Mouse (Mus musculus) liver, embryonic 11.5 days (tissue): ENCODE data around the gene Nrg3. TPM values are rescaled to one million over a fixed set of nuclear protein-coding genes. Genes with fewer than 3 reads are reported as not detected.
A peak's percentile ranks its signal among the peaks of the same experiment; 100 is the strongest.

Experiments
- ATAC-seq: fragments of 200-750 bp; cut with Nextera tagmentation; replicated peaks from 2 replicates; pipeline ENCODE4 v1.8.0; 2017; ENCODE audit warnings: moderate number of reproducible peaks, mild to moderate bottlenecking, moderate TSS enrichment, moderate library complexity; ENCODE audit not compliant: low FRiP score
- DNase-seq: peaks from one replicate; pipeline ENCODE4 v3.0.0-alpha.2; 2017; ENCODE audit warnings: low spot score
- H3K27ac ChIP-seq: fragments of 300-500 bp; sonication (generic); 2 replicates; pipeline ENCODE4 v1.5.1; 2014; ENCODE audit warnings: mild to moderate bottlenecking, low read depth, low read length, control low read depth
- H3K27me3 ChIP-seq: fragments of 300-500 bp; sonication (generic); replicated peaks from 2 replicates; pipeline ENCODE4 v1.6.1; 2014; ENCODE audit warnings: low read length, mixed read lengths; ENCODE audit not compliant: control insufficient read depth, insufficient read depth
- H3K36me3 ChIP-seq: fragments of 300-500 bp; sonication (generic); 2 replicates; pipeline ENCODE4 v1.6.1; 2014; ENCODE audit warnings: mild to moderate bottlenecking, low read length, moderate library complexity, mixed read lengths; ENCODE audit not compliant: control insufficient read depth, insufficient read depth
- H3K4me1 ChIP-seq: fragments of 300-500 bp; sonication (generic); replicated peaks from 2 replicates; pipeline ENCODE4 v1.6.1; 2014; ENCODE audit warnings: low read length, mixed read lengths; ENCODE audit not compliant: control insufficient read depth, insufficient read depth
- H3K4me2 ChIP-seq: fragments of 300-500 bp; sonication (generic); 2 replicates; pipeline ENCODE4 v1.6.1; 2014; ENCODE audit warnings: mild to moderate bottlenecking, control low read depth, moderate library complexity
- H3K4me3 ChIP-seq: fragments of 300-500 bp; sonication (generic); 2 replicates; pipeline ENCODE4 v1.5.1; 2014; ENCODE audit warnings: low read depth, low read length, control low read depth
- H3K9ac ChIP-seq: fragments of 300-500 bp; sonication (generic); 2 replicates; pipeline ENCODE4 v1.6.1; 2014; ENCODE audit warnings: low read depth, low read length, control low read depth
- H3K9me3 ChIP-seq: fragments of 300-500 bp; sonication (generic); 2 replicates; pipeline ENCODE4 v1.6.1; 2016; ENCODE audit warnings: low read length, inconsistent platforms, mixed read lengths; ENCODE audit not compliant: control insufficient read depth
- WGBS: fragments of 180-500 bp; shearing (Covaris S2); extraction: QIAGEN DNeasy Blood & Tissue Kit; methylation state at CpG from one replicate; pipeline ENCODE4 v1.1.7; 2014; 5-methylcytosine and 5-hydroxymethylcytosine counted together
- polyA plus RNA-seq: library from polyadenylated mRNA; unstranded; fragments of >200 nt; fragmentation: Nextera tagmentation; extraction: Ambion mirVana; gene quantifications from 2 replicates; pipeline ENCODE4 v1.2.1, GENCODE M21; 2014

Nrg3 gene
- polyA plus RNA-seq, 1 experiment from 2014 or later = 0.16 TPM

DNA sequence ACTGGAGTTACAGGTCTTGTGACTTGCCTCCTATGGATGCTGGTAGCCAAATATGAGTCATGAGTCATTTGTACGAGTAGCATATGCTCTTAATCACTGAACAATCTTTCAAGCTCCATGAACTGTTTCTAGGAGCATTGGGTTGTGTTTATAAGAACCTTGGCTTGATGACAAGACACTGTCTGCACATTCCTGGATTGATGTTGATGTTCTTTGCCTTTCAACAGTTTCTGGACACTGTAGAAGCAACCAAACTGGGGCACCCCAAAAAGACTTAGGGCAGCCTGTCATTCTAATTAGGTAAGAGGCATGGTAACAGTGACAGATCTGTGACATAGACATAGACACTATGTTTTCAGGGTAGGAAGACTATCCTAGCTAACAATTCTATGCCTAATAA lies 771.5 kb downstream of the Nrg3 start:
- 47% methylated on average over 1 of the region's 1 CpGs for WGBS
- Histone ChIP-seq H3K4me1 (no peaks in the 10 kb centered on the region), H3K9me3 (no peaks in the 10 kb centered on the region), H3K4me3 (no peak overlapping the region), H3K27ac (no peak overlapping the region), H3K36me3 (no peaks in the 10 kb centered on the region), H3K4me2 (no peak overlapping the region), H3K27me3 (no peaks in the 10 kb centered on the region), H3K9ac (no peak overlapping the region)
- no peak for DNase-seq
- no peak for ATAC-seq

DNA sequence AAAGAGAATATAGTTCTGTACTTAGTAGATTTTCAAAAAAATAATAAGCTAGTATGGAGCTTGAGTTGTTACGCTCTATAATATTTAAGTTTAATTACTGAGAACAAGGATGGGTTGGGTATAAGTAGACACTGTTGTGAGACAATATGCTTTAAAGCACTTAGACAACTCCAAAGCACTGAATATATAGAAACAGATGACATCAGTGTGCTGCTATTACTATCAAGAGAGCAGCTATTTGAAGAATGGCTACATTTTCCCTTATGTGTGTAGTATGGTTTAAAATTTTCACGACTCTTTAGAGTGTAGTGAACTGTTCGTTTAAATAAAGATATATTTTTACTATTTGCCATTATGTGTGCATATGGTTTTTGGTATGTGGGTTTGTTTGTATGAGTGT lies 771.9 kb downstream of the Nrg3 start:
- Histone ChIP-seq H3K9me3 (no peaks in the 10 kb centered on the region), H3K4me1 (no peaks in the 10 kb centered on the region), H3K36me3 (no peaks in the 10 kb centered on the region), H3K4me3 (no peak overlapping the region), H3K9ac (no peak overlapping the region), H3K4me2 (no peak overlapping the region), H3K27ac (no peak overlapping the region), H3K27me3 (no peaks in the 10 kb centered on the region)
- 82% methylated on average over 3 of the region's 3 CpGs for WGBS
- no peak for ATAC-seq
- no peak for DNase-seq

DNA sequence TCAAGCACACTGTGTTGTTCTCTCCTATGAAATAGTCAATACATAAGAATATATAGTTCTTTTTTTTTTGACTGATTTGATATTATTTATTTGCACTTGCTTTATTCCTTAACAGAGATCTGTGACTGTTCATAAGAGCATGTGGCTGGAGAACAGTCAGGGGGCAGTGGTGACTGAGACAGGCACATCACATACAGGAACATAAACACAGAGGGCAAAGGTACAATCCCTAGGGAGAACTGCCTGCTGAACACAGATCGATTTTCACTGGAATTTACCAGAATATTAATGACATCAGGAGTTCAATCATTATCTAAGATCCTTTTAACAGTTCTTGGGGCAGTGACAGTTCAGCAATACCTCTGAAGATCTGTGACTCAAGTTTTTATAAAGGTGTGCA lies 812.9 kb downstream of the Nrg3 start:
- H3K36me3 ChIP-seq = no peaks in the 10 kb centered on the region
- H3K27me3 ChIP-seq = no peaks in the 10 kb centered on the region
- no peaks in the 10 kb centered on the region for H3K4me1 ChIP-seq
- H3K27ac ChIP-seq = no peak overlapping the region
- WGBS = 43% methylated on average over 1 of the region's 1 CpGs
- no peaks in the 10 kb centered on the region for H3K9me3 ChIP-seq
- no peak overlapping the region for H3K9ac ChIP-seq
- DNase-seq (no peak), ATAC-seq (no peak)
- no peak overlapping the region for H3K4me2 ChIP-seq
- no peak overlapping the region for H3K4me3 ChIP-seq

DNA sequence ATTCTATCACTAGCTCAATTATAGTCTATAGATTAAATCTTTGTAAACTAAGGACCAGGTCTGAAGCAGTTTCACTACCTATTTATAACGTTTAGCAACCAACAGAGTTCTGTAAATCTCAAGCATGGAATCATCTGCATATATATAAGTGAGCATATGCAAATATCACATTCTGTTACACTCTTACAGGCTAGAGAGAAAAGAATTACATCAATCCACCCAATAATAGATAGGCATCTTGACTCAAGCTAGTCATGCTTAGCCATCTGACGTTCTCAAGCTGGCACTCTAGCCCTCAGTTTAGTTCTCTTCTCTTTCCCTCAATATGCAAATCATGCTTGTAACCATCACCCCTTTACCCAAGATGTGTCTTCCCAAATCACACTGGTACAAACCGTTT lies 835.8 kb downstream of the Nrg3 start:
- Histone ChIP-seq H3K9me3 (no peaks in the 10 kb centered on the region), H3K4me2 (no peak overlapping the region), H3K36me3 (no peaks in the 10 kb centered on the region), H3K4me1 (no peaks in the 10 kb centered on the region), H3K27ac (no peak overlapping the region), H3K9ac (no peak overlapping the region), H3K27me3 (no peaks in the 10 kb centered on the region), H3K4me3 (no peak overlapping the region)
- ATAC-seq (no peak), DNase-seq (no peak)
- WGBS = 73% methylated on average over 3 of the region's 3 CpGs

- no peak for DNase-seq
- no peak overlapping the region for H3K4me3 ChIP-seq
- no peak overlapping the region for H3K9ac ChIP-seq
- no peaks in the 10 kb centered on the region for H3K27me3 ChIP-seq
- H3K4me1 ChIP-seq = no peaks in the 10 kb centered on the region
- 77% methylated on average over 3 of the region's 3 CpGs for WGBS
- H3K9me3 ChIP-seq = no peaks in the 10 kb centered on the region
- H3K4me2 ChIP-seq = no peak overlapping the region
- no peak for ATAC-seq
- no peaks in the 10 kb centered on the region for H3K36me3 ChIP-seq
- no peak overlapping the region for H3K27ac ChIP-seq
Measured at GRCm38 (mm10) chr14:38630114-38630513, 842.8 kb downstream of the Nrg3 start.

- Histone ChIP-seq H3K9ac (no peak overlapping the region), H3K9me3 (no peaks in the 10 kb centered on the region), H3K4me1 (no peaks in the 10 kb centered on the region), H3K27ac (no peak overlapping the region), H3K27me3 (no peaks in the 10 kb centered on the region), H3K4me3 (no peak overlapping the region), H3K36me3 (no peaks in the 10 kb centered on the region), H3K4me2 (no peak overlapping the region)
- no peak for ATAC-seq
- no peak for DNase-seq
Measured at GRCm38 (mm10) chr14:38629671-38630070, 843.2 kb downstream of the Nrg3 start.

DNA sequence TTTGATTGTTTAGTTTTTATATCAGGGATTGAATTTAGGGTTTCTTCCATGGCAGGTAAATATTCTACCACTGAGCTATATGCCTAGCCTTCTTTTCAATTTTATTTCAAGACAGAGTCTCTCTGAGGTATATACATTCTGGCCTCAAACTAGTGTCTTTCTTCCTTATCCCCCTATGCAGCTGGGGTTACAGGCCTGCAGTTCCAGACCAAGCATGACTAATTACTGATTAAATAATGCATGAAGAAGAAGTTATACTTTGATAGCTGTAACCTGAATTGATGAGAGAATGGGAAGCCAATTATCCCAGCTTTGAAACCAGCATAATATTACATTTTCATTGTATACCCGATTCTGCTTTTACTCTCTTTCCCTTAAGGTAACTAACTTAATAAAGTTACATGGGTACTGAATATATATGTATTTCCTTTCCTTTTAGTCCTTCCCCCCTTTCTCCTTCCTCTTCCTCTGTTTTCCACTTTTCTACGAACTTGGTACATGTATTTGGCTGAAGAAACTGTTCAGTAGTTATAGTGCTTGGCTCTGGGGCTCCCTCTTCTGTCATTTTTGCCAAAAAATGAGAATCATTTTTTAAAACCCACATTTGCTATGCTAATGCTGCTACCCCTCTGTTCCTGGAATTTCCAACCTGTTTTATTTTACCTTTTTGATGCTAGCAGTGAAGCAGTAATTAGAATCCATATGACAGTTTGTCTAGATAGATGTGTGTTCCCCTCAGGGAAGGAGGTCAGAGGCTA lies 843.8 kb downstream of the Nrg3 start:
- H3K36me3 ChIP-seq = no peaks in the 10 kb centered on the region
- no peaks in the 10 kb centered on the region for H3K9me3 ChIP-seq
- no peak overlapping the region for H3K4me2 ChIP-seq
- no peak overlapping the region for H3K4me3 ChIP-seq
- DNase-seq (no peak), ATAC-seq (no peak)
- no peak overlapping the region for H3K9ac ChIP-seq
- H3K4me1 ChIP-seq = no peaks in the 10 kb centered on the region
- H3K27ac ChIP-seq = no peak overlapping the region
- 68% methylated on average over 2 of the region's 2 CpGs for WGBS
- H3K27me3 ChIP-seq = no peaks in the 10 kb centered on the region

- peak; percentile 60 for ATAC-seq
- H3K4me2 ChIP-seq = no peak overlapping the region
- no peak overlapping the region for H3K27ac ChIP-seq
- no peaks in the 10 kb centered on the region for H3K9me3 ChIP-seq
- H3K9ac ChIP-seq = no peak overlapping the region
- no peaks in the 10 kb centered on the region for H3K27me3 ChIP-seq
- no peaks in the 10 kb centered on the region for H3K36me3 ChIP-seq
- no peak overlapping the region for H3K4me3 ChIP-seq
- H3K4me1 ChIP-seq = no peaks in the 10 kb centered on the region
- DNase-seq = no peak
Measured at GRCm38 (mm10) chr14:38616969-38617368, 855.9 kb downstream of the Nrg3 start.

DNA sequence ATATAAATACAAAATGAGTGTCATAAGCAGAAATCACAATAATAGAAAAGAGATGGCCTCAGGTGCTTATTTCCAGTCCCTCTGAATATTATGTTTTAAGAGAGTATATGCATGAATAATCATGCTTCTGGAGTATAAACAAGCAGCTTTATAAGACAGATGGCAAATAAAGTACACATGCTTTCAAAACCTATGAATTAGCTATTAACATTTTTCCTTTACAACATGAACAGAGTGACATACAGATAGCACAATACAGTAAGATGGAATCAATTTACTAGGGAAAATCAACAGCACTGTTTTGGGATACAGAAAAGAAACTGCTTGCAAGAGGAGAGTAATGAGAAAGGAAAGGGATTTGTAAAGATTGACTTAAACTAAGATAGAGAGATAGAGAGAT lies 875.2 kb downstream of the Nrg3 start:
- H3K4me3 ChIP-seq = no peak overlapping the region
- no peak overlapping the region for H3K9ac ChIP-seq
- no peak overlapping the region for H3K4me2 ChIP-seq
- no peaks in the 10 kb centered on the region for H3K36me3 ChIP-seq
- H3K27me3 ChIP-seq = no peaks in the 10 kb centered on the region
- DNase-seq (no peak), ATAC-seq (no peak)
- H3K27ac ChIP-seq = no peak overlapping the region
- no peaks in the 10 kb centered on the region for H3K9me3 ChIP-seq
- no peaks in the 10 kb centered on the region for H3K4me1 ChIP-seq
